Mouse (Mus musculus) kidney, adult 2 months (tissue): Measurements from ENCODE around the gene She.

ENCODE experiments used
- CTCF ChIP-seq: fragments of 200-500 bp; conservative IDR thresholded peaks from 2 replicates; pipeline ENCODE4 v1.5.1; 2011; ENCODE audit warnings: low read depth, mild to moderate bottlenecking, control low read depth, low read length, moderate library complexity, mixed read lengths; ENCODE audit not compliant: insufficient read depth, insufficient read length
- POLR2A ChIP-seq: fragments of 200-500 bp; IDR thresholded peaks from one replicate; pipeline ENCODE4 v1.6.1; 2011; ENCODE audit warnings: low read depth, low read length, control low read depth

- TF ChIP-seq CTCF (no peak), POLR2A (no peak)
Measured at GRCm38 (mm10) chr3:89865764-89866163, 34.6 kb downstream of the She start.
